Mouse (Mus musculus) neutrophil, adult 59 days (primary cell): Measurements from ENCODE around the gene Hoxb13. TPM values are rescaled to one million over a fixed set of nuclear protein-coding genes. Genes with fewer than 3 reads are reported as not detected.

ENCODE experiments used
- total RNA-seq, 2 experiments: library from RNA; stranded (reverse); gene quantifications; 1 replicate in 1 of 2; 2 replicates in 1 of 2; pipeline ENCODE4 v1.2.4; 2023

The Hoxb13 gene
- not detected for total RNA-seq

GRCm38 (mm10) chr11:96193521-96194400 is at the start of gene Hoxb13:
Gene Hoxb13 (plus strand): TSS chr11:96194316.

Other genes starting within 250 kb of the Hoxb13 start
- not detected for gene Igf2bp1, start 188.4 kb upstream of the Hoxb13 start, total RNA-seq
- not detected for gene Gip, start 169.8 kb upstream of the Hoxb13 start, total RNA-seq
- gene Snf8, start 159.4 kb upstream of the Hoxb13 start, total RNA-seq = 10 to 100 TPM; 53.3 to 63.4 TPM
- gene Ube2z, start 128.9 kb upstream of the Hoxb13 start, total RNA-seq = 10 to 100 TPM; 32.3 to 33.4 TPM
- gene Atp5g1, start 118.6 kb upstream of the Hoxb13 start, total RNA-seq = 10 to 100 TPM; 90.1 to 93.2 TPM
- gene Calcoco2, start 82.4 kb upstream of the Hoxb13 start, total RNA-seq = not detected
- gene Ttll6, start 60.5 kb upstream of the Hoxb13 start, total RNA-seq = not detected
- not detected for gene Hoxb9, start 77.1 kb downstream of the Hoxb13 start, total RNA-seq
- gene Hoxb8, start 87.6 kb downstream of the Hoxb13 start, total RNA-seq = not detected
- gene Hoxb7, start 92.3 kb downstream of the Hoxb13 start, total RNA-seq = not detected
- not detected for gene Hoxb6, start 98.2 kb downstream of the Hoxb13 start, total RNA-seq
- not detected for gene Hoxb5, start 109.0 kb downstream of the Hoxb13 start, total RNA-seq
- 1 to 10 TPM; 4.1 to 4.5 TPM for gene Hoxb4, start 124.0 kb downstream of the Hoxb13 start, total RNA-seq
- gene Hoxb3, start 129.0 kb downstream of the Hoxb13 start, total RNA-seq = 1 to 10 TPM in 1 of 2 experiments, under 1 TPM in 1; 0.84 to 1.8 TPM
- gene Hoxb2, start 156.2 kb downstream of the Hoxb13 start, total RNA-seq = not detected
- 1 to 10 TPM in 1 of 2 experiments, under 1 TPM in 1; 0.46 to 1.0 TPM for gene Hoxb1, start 171.4 kb downstream of the Hoxb13 start, total RNA-seq